Mouse (Mus musculus) layer of hippocampus, adult 18-20 months (tissue): Measurements from ENCODE around the gene Kcng3. TPM values are rescaled to one million over a fixed set of nuclear protein-coding genes. Genes with fewer than 3 reads are reported as not detected.

Experiments
- DNase-seq, 2 experiments: peaks; one replicate each; pipeline ENCODE4 v3.0.0; 2022; ENCODE audit warnings: low spot score in 2 of 2
- total RNA-seq, 2 experiments: library from RNA; stranded (reverse); gene quantifications; 2 replicates each; pipeline ENCODE4 v1.2.3; 2021

Gene Kcng3
- total RNA-seq, 2 experiments from 2014 or later, result 9.0 to 10.2 TPM

GRCm38 (mm10) chr17:83632653-83633570 lies 1.2 kb upstream of the Kcng3 start:
- DNase-seq, result peak; percentile 62 to 82

- peak in 1 of 2 experiments; percentile 27 for DNase-seq
Observed at GRCm38 (mm10) chr17:83630787-83631678, 662 bp downstream of the Kcng3 start.

- DNase-seq, result no peak
Observed at GRCm38 (mm10) chr17:83613907-83614306, 17.8 kb downstream of the Kcng3 start.

- no peak for DNase-seq
Observed at GRCm38 (mm10) chr17:83609532-83609931, 22.2 kb downstream of the Kcng3 start.

- DNase-seq, result no peak
Observed at GRCm38 (mm10) chr17:83600976-83601375, 30.7 kb downstream of the Kcng3 start.

GRCm38 (mm10) chr17:83595966-83596365 lies 35.7 kb downstream of the Kcng3 start:
- peak; percentile 61 to 72 for DNase-seq

- no peak for DNase-seq
Observed at GRCm38 (mm10) chr17:83594526-83594925, 37.2 kb downstream of the Kcng3 start.

GRCm38 (mm10) chr17:83593396-83593795 lies 38.3 kb downstream of the Kcng3 start:
- DNase-seq, result no peak

GRCm38 (mm10) chr17:83588663-83589341 lies 42.9 kb downstream of the Kcng3 start:
- DNase-seq, result no peak

- peak in 1 of 2 experiments; percentile 43 for DNase-seq
Observed at GRCm38 (mm10) chr17:83587731-83588130, 44.0 kb downstream of the Kcng3 start.

- no peak for DNase-seq
Observed at GRCm38 (mm10) chr17:83582585-83582984, 49.1 kb downstream of the Kcng3 start.

GRCm38 (mm10) chr17:83580734-83581133 lies 51.0 kb downstream of the Kcng3 start:
- DNase-seq, result no peak

- no peak for DNase-seq
Observed at GRCm38 (mm10) chr17:83576810-83577371, 54.8 kb downstream of the Kcng3 start.

GRCm38 (mm10) chr17:83574615-83575014 lies 57.1 kb downstream of the Kcng3 start:
- no peak for DNase-seq

- DNase-seq, result no peak
Observed at GRCm38 (mm10) chr17:83573128-83573527, 58.6 kb downstream of the Kcng3 start.

- no peak for DNase-seq
Observed at GRCm38 (mm10) chr17:83572366-83572765, 59.3 kb downstream of the Kcng3 start.

GRCm38 (mm10) chr17:83567375-83567774 lies 64.3 kb downstream of the Kcng3 start:
- no peak for DNase-seq

GRCm38 (mm10) chr17:83565506-83565905 lies 66.2 kb downstream of the Kcng3 start:
- DNase-seq, result no peak

- DNase-seq, result peak in 1 of 2 experiments; percentile 52
Observed at GRCm38 (mm10) chr17:83564119-83564820, 67.4 kb downstream of the Kcng3 start.

GRCm38 (mm10) chr17:83563703-83564111 lies 68.0 kb downstream of the Kcng3 start:
- DNase-seq, result peak in 1 of 2 experiments; percentile 53
